Mouse (Mus musculus): ENCODE measurements around the gene Nkx2-5. TPM values are rescaled to one million over a fixed set of nuclear protein-coding genes. Genes with fewer than 3 reads are reported as not detected.

The Nkx2-5 gene
- polyA plus RNA-seq, 2 experiments = 0.06 TPM; not detected in 1

GRCm38 (mm10) chr17:26842431-26843228 is 2.2 kb downstream of the Nkx2-5 start:
- H3K36me3 ChIP-seq (ENCODE audit: control insufficient read depth, insufficient read depth, low read length) = no peaks in the 10 kb centered on the region
- TF ChIP-seq POLR2A (IDR thresholded peaks at IDR 0.05; ENCODE audit: borderline replicate concordance, extremely low read depth, insufficient read depth, insufficient read length) = no peak
- peaks cover 94% of the 10 kb centered on the region for H3K27me3 ChIP-seq (ENCODE audit: control insufficient read depth, insufficient read depth, low read length)
- no peak overlapping the region for H3K27ac ChIP-seq (replicated peaks; ENCODE audit: low read depth, low read length)
- ATAC-seq (ENCODE audit: low FRiP score, low read depth) (no peak), DNase-seq (ENCODE audit: low spot score) (no peak)
- 9% methylated on average over 9 of the region's 9 CpGs for WGBS
- H3K9ac ChIP-seq (ENCODE audit: low read depth, low read length, severe bottlenecking) = no peak overlapping the region
- H3K4me1 ChIP-seq (ENCODE audit: control insufficient read depth, insufficient read depth, low read length) = peaks cover 6% of the 10 kb centered on the region; the same call in 1 of the 2 replicates
- no peak overlapping the region for H3K4me2 ChIP-seq (replicated peaks; ENCODE audit: low read depth, low read length, severe bottlenecking)
- no peaks in the 10 kb centered on the region for H3K9me3 ChIP-seq (ENCODE audit: control insufficient read depth, low read length)
- H3K4me3 ChIP-seq (replicated peaks; ENCODE audit: low read length) = no peak overlapping the region

GRCm38 (mm10) chr17:26841981-26842380 is 2.8 kb downstream of the Nkx2-5 start:
- peaks cover 6% of the 10 kb centered on the region; the same call in 1 of the 2 replicates for H3K4me1 ChIP-seq (ENCODE audit: control insufficient read depth, insufficient read depth, low read length)
- no peak overlapping the region for H3K4me2 ChIP-seq (replicated peaks; ENCODE audit: low read depth, low read length, severe bottlenecking)
- ATAC-seq (ENCODE audit: low FRiP score, low read depth) (no peak), DNase-seq (ENCODE audit: low spot score) (no peak)
- WGBS = 2% methylated on average over 5 of the region's 5 CpGs
- H3K4me3 ChIP-seq (replicated peaks; ENCODE audit: low read length) = no peak overlapping the region
- H3K36me3 ChIP-seq (ENCODE audit: control insufficient read depth, insufficient read depth, low read length) = no peaks in the 10 kb centered on the region
- H3K27ac ChIP-seq (replicated peaks; ENCODE audit: low read depth, low read length) = no peak overlapping the region
- no peaks in the 10 kb centered on the region for H3K9me3 ChIP-seq (ENCODE audit: control insufficient read depth, low read length)
- H3K9ac ChIP-seq (ENCODE audit: low read depth, low read length, severe bottlenecking) = no peak overlapping the region
- TF ChIP-seq POLR2A (IDR thresholded peaks at IDR 0.05; ENCODE audit: borderline replicate concordance, extremely low read depth, insufficient read depth, insufficient read length) = no peak
- peaks cover 96% of the 10 kb centered on the region for H3K27me3 ChIP-seq (ENCODE audit: control insufficient read depth, insufficient read depth, low read length)

DNA sequence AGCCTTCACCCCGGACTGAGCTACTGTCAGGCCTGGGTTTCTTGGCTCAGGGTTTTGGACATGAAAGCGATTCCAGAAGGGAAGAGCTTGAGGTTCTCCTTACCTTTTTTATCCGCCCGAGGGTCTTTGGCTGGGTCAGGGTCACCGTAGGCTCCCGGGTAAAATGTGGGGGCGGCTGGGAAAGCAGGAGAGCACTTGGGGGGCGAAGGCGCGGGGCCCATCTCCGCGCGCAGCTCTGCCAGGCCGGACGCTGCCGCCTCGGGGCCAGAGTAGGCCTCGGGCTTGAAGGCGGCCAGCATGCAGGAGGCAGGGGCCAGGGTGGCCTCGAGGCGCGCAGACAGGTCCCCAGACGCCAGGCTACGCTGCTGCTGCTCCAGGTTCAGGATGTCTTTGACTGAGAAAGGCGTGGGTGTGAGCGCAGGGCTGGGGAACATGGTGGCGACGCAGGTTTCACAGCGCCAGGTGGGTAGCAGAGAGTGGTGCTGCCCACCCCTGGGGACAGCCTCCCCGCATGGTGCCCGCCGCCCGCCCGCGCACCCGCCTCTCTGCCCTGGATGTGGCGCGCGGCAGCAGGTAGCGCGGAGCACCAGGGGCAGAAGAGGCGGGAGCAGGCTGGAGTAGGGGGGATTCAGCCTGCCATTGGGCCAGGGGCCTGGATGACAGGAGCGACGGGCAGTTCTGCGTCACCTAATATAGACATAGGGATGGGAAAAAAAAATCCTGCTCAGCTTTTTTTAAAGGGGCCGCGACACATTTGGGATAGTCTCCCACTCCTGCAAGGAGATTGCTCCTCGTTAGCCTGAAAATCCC is 3.7 kb downstream of the Nkx2-5 start:
- Histone ChIP-seq H3K4me3 (replicated peaks; ENCODE audit: low read length) (peak overlapping the region; percentile 2; the same call in 1 of the 2 replicates), H3K9ac (ENCODE audit: low read depth, low read length, severe bottlenecking) (no peak overlapping the region), H3K9me3 (ENCODE audit: control insufficient read depth, low read length) (no peaks in the 10 kb centered on the region), H3K36me3 (ENCODE audit: control insufficient read depth, insufficient read depth, low read length) (no peaks in the 10 kb centered on the region), H3K4me1 (ENCODE audit: control insufficient read depth, insufficient read depth, low read length) (peaks cover 6% of the 10 kb centered on the region; the same call in 1 of the 2 replicates), H3K27ac (replicated peaks; ENCODE audit: low read depth, low read length) (no peak overlapping the region), H3K4me2 (replicated peaks; ENCODE audit: low read depth, low read length, severe bottlenecking) (no peak overlapping the region), H3K27me3 (ENCODE audit: control insufficient read depth, insufficient read depth, low read length) (peaks cover 99% of the 10 kb centered on the region)
- 2% methylated on average over 43 of the region's 48 CpGs for WGBS
- ATAC-seq (ENCODE audit: low FRiP score, low read depth) (no peak), DNase-seq (ENCODE audit: low spot score) (no peak)
- no peak for TF ChIP-seq POLR2A (IDR thresholded peaks at IDR 0.05; ENCODE audit: borderline replicate concordance, extremely low read depth, insufficient read depth, insufficient read length)

- Histone ChIP-seq H3K9me3 (ENCODE audit: control insufficient read depth, low read length) (no peaks in the 10 kb centered on the region), H3K4me2 (replicated peaks; ENCODE audit: low read depth, low read length, severe bottlenecking) (no peak overlapping the region), H3K4me3 (replicated peaks; ENCODE audit: low read length) (no peak overlapping the region), H3K27me3 (ENCODE audit: control insufficient read depth, insufficient read depth, low read length) (peaks cover 100% of the 10 kb centered on the region), H3K9ac (ENCODE audit: low read depth, low read length, severe bottlenecking) (no peak overlapping the region), H3K4me1 (ENCODE audit: control insufficient read depth, insufficient read depth, low read length) (peaks cover 6% of the 10 kb centered on the region; the same call in 1 of the 2 replicates), H3K36me3 (ENCODE audit: control insufficient read depth, insufficient read depth, low read length) (no peaks in the 10 kb centered on the region), H3K27ac (replicated peaks; ENCODE audit: low read depth, low read length) (no peak overlapping the region)
- 9% methylated on average over 9 of the region's 9 CpGs for WGBS
- no peak for TF ChIP-seq POLR2A (IDR thresholded peaks at IDR 0.05; ENCODE audit: borderline replicate concordance, extremely low read depth, insufficient read depth, insufficient read length)
- ATAC-seq (ENCODE audit: low FRiP score, low read depth) (no peak), DNase-seq (ENCODE audit: low spot score) (no peak)
Measured at GRCm38 (mm10) chr17:26840439-26840780, 4.4 kb downstream of the Nkx2-5 start.

GRCm38 (mm10) chr17:26839718-26840438 is 4.9 kb downstream of the Nkx2-5 start:
- Histone ChIP-seq H3K4me1 (ENCODE audit: control insufficient read depth, insufficient read depth, low read length) (peaks cover 6% of the 10 kb centered on the region; the same call in 1 of the 2 replicates), H3K36me3 (ENCODE audit: control insufficient read depth, insufficient read depth, low read length) (no peaks in the 10 kb centered on the region), H3K9ac (ENCODE audit: low read depth, low read length, severe bottlenecking) (no peak overlapping the region), H3K9me3 (ENCODE audit: control insufficient read depth, low read length) (no peaks in the 10 kb centered on the region), H3K4me2 (replicated peaks; ENCODE audit: low read depth, low read length, severe bottlenecking) (peak overlapping the region; percentile 42; the same call in 1 of the 2 replicates), H3K27ac (replicated peaks; ENCODE audit: low read depth, low read length) (no peak overlapping the region), H3K4me3 (replicated peaks; ENCODE audit: low read length) (peak overlapping the region; percentile 30), H3K27me3 (ENCODE audit: control insufficient read depth, insufficient read depth, low read length) (peaks cover 99% of the 10 kb centered on the region)
- TF ChIP-seq POLR2A (IDR thresholded peaks at IDR 0.05; ENCODE audit: borderline replicate concordance, extremely low read depth, insufficient read depth, insufficient read length) = no peak
- DNase-seq (ENCODE audit: low spot score) (no peak), ATAC-seq (ENCODE audit: low FRiP score, low read depth) (no peak)
- 2% methylated on average over 26 of the region's 26 CpGs for WGBS
